Mouse (Mus musculus): ENCODE measurements around the gene Zfp219.

Zfp219 gene

DNA sequence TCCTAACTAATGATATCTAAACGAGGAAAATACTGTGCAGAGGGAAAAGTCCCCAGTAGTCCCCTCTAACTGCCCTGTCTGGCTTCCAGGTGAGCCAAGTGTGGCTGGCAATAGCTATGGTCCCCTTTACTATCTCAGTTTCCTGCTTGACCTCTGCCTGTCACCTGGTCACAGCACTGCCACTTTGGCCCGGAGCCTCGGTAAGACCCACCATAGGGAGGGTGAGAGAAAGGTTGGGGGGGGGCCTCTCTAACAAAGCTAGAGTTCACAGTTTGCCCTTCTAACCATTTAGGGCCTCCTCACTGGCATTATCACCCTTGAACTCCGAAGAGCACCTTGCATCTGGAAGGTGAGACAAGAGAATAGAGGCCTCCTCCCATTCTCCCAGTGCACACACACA, 2.9 kb downstream of the Zfp219 start:
- DNase-seq = no peak

DNA sequence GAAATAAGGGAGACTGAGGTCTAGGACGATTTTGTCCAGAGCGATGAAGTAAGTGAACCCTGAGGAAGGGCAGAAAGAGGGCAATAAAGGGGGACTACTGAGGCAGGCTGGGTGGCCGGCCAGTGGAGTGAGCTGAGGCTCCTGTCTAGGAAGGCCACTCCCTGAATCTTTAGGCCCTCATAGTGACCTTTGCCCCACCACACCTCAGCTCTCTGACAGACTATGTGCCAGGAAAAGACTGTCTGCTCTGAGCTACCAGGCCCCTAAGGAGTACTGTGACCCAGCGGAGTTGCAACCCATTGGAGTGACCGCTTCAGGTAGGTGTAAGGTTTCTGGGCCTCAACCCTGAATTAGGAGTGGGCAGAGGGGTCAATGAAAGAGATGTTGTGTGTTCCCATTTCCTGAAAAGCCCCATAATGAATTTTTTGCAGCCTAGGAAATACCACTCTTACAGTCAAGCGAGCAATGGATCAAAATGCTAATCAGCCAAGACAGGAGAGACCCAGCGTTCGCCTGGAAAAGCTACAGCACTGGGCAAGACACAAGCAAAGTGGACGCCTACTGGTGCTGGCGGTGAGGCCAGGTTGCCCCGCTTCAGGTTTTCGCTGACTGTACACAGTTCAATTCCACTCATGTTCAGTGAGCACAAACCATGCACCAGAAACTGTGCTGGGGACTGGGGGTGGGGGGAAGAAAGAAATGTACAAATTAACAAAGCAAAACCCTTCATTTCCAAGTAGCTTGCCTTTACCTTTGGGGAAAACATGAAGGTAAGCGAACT, 3.7 kb downstream of the Zfp219 start:
- DNase-seq = no peak

- DNase-seq = no peak
Measured at GRCm38 (mm10) chr14:52015445-52016100, 5.0 kb downstream of the Zfp219 start, which contains the start of gene Tmem253. TSS of gene Tmem253 (plus strand) at chr14:52015658.

GRCm38 (mm10) chr14:52014761-52015311, 5.7 kb downstream of the Zfp219 start:
- DNase-seq = peak; percentile 55 to 66

DNA sequence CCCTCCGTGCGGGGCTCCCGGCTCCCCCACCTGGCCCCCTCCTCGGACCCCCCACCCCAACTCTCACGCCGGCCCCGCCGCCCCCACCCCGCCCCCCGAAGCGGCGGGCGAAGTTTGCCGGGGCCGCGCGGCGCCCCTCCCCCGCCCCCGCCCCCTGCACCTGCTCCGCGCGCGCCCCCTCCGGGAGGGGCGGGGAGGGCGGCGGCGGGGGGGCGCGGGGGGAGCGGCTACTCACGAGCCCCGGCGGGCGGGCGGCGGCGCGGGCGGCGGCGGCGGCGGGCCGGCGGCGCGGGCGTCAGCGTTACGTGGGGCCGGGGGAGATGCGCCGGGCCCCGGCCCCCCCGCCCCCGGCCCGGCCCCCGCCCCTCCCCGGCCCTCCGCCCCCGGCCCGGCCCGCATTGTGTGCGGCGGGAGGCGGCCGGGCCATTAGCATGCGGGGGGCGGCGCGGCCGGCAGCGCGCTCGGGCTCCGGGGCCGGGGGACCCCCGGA, 6.2 kb downstream of the Zfp219 start:
- no peak for DNase-seq

- peak in 1 of 2 experiments; percentile 48 for DNase-seq
Measured at GRCm38 (mm10) chr14:52013771-52014219, 6.7 kb downstream of the Zfp219 start.

- no peak for DNase-seq
Measured at GRCm38 (mm10) chr14:52013021-52013610, 7.4 kb downstream of the Zfp219 start.

DNA sequence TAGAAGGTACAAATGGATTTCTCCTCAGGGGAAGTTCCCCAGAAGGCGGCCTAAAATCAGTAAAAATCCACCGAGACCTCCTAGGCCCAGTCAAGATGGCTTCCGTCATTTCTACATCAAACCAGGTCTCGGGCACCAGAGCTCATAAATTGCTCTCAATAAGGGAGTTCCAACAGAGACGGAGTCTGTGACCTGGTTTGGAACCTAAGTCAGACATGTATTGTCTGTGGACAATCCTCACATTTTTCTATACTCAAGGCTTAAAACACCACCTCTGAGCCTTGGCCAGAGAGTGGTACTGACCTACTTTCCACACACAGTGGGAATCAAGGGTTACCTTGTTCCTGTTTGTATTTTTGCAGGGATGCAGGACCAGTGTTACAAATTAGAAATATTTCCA, 8.0 kb downstream of the Zfp219 start:
- no peak for DNase-seq

- DNase-seq = no peak
Measured at GRCm38 (mm10) chr14:52012085-52012484, 8.4 kb downstream of the Zfp219 start.

- DNase-seq = no peak
Measured at GRCm38 (mm10) chr14:52011683-52012082, 8.8 kb downstream of the Zfp219 start.

DNA sequence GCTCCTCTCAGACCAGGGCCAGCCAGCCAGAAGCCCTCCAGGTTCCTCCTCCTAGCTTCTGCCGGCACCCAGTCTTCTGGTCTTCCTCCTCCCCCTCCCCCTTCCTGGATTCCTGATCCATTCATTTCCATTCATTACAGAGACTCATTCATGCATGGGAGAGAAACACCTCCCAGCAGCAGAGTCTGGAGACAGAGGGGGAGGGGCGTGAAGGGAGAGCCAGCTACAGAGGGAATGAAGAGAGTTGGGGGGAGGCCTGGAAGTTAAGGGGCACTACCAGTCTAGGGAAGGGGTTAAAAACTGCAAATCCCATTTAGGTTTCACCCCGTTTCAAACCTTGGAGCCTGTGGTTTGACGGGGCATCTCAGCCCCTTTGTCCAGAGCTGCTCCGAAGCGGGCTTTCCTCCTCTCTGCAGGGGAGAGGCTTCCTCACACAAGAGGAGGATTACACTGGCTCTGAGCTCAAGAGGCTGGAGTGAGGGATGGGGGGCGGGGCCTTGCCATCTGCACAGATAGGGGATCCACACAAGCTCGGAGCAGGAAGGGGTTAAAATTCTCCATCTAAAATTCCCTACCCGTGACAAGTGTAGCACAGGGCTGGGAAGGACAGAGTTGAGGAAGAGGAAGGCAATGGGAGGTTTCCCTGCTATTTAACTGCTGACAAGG, 10.0 kb downstream of the Zfp219 start:
- DNase-seq = no peak

- DNase-seq = no peak
Measured at GRCm38 (mm10) chr14:52009841-52010240, 10.7 kb downstream of the Zfp219 start.

- DNase-seq = no peak
Measured at GRCm38 (mm10) chr14:52009361-52009760, 11.2 kb downstream of the Zfp219 start.

DNA sequence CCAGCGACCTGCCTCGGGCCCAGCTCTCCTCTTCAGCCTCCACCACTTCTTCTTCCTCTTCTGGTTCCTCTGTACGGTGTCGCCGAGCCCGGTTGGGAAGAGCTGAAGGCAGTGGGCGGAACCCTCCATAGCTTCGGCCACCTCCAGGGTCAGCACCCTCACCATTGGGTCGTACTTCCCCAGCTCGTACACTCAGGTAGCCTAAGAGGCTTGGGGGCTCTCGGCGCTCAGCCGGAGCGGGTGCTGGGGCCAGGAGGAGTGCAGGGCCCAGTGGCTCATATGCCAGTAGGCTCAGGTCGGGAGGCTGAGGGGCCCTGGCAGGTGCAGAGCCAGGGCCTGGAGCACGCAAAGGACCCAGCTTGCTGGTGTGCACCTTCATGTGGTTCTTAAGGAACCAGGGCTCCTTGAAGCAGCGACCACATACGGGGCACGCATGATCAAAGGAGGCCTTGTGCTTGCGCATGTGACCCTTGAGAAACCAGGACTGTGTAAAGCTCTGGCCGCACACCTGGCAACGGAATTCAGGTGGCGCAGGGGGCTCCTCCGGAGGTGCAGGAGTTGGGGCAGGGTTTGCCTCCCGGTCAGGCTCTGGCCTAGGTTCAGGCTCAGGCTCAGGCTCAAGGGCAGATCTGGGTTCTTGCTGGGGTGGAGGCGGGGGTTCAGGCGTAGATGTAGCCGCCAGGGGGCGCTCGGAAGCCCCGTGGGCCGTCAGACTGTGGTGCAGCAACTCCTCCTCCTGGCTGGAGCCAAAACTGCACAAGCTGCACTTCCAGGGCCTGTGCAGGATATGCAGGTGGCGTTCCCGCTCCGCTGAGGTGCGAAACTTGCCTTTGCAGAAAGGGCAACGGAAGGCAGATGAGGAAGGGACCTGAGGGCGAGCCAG, 12.0 kb downstream of the Zfp219 start:
- peak; percentile 83 to 88 for DNase-seq

DNA sequence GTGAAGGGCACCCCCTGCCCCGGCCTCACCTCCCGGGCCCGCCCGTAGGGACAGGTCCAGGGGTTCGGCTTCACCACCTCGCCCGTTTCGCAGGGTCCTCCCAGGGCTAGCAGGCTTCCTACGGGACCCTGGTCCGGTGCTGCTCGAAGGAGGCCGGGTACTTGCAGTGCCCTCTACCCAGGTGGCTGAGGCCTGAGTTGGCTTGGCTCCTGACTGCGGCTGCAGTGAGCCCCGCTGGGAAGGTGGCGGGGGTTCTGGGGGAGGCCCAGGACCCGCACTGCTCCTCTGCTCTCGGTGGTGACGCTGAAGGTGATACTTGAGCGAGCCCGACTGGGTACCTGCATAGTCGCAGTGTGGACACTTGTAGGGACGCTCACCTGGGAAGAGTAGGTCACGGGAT, 13.8 kb downstream of the Zfp219 start:
- no peak for DNase-seq

GRCm38 (mm10) chr14:52006241-52006640, 14.3 kb downstream of the Zfp219 start:
- DNase-seq = no peak

DNA sequence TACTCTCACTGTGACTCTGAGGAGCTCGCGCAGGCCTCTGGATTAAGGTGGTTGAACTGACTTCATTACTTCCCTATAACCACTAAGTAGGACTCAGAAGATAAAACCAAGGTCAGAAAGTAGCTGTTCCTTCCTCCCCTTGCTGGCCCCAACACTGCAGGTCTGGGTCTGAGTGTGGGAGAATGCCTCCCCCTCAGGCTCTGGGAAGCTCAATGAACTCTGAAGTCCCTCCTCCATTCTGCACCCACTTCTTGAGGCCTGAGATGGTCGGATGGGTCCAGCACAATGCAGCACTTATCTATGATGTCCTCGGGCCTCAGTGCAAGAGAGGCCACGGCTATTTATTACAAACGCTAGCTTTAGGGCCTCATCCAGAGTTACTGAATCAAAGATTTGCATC, 14.9 kb downstream of the Zfp219 start:
- no peak for DNase-seq

- DNase-seq = no peak
Measured at GRCm38 (mm10) chr14:52005141-52005540, 15.4 kb downstream of the Zfp219 start.

DNA sequence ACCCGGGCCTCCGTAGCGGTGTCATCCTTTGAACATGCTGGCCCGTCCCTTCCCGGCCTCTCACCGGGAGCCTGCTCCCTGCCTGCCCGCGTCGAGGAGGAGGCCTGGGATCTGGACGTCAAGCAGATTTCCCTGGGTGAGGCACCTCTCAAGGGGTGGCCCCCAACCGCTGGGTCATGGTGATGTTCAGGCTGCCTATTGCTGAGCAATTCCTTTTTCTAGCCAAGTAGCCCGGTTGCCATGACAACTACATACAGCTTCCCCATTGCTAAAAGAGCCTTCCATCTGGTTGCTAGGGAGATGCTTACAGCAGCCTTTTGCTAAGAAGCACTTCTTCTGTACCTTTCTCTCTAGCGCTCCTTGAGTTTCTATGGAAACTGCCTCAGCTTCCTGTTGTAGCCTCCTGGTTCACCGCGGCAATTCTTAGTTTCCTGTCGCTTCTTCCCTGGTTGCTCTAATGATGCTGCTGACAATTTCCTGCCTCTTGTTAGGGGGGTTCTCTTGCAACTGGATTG, 16.5 kb downstream of the Zfp219 start:
- no peak for DNase-seq

- no peak for DNase-seq
Measured at GRCm38 (mm10) chr14:51997483-51997882, 23.1 kb downstream of the Zfp219 start.

- DNase-seq = no peak
Measured at GRCm38 (mm10) chr14:51996866-51997265, 23.7 kb downstream of the Zfp219 start.

All from lung, adult 18-20 months (tissue).